Mouse (Mus musculus): ENCODE measurements at regions not wholly inside any gene's neighbourhood (a gene's known extent, or its start where the extent isn't known, plus 50 kb on each side); places are given as distances from the start of the nearest gene placed in this dataset.

GRCm38 (mm10) chr10:92339671-92340070 lies 382.5 kb downstream of the Nedd1 start:
- ATAC-seq (replicated peaks; ENCODE audit: poor library complexity), result no peak

GRCm38 (mm10) chr10:92336949-92337348 lies 385.3 kb downstream of the Nedd1 start:
- no peak for ATAC-seq (replicated peaks; ENCODE audit: poor library complexity)

- no peak for ATAC-seq (replicated peaks; ENCODE audit: poor library complexity)
These were observed 386.1 kb downstream of the Nedd1 start for GRCm38 (mm10) chr10:92336138-92336537.

- no peak for ATAC-seq (replicated peaks; ENCODE audit: poor library complexity)
These were observed 387.1 kb downstream of the Nedd1 start for GRCm38 (mm10) chr10:92335141-92335540.

GRCm38 (mm10) chr10:92333869-92334268 lies 388.4 kb downstream of the Nedd1 start:
- ATAC-seq (replicated peaks; ENCODE audit: poor library complexity), result no peak

GRCm38 (mm10) chr10:92333042-92333774 lies 389.0 kb downstream of the Nedd1 start:
- no peak for ATAC-seq (replicated peaks; ENCODE audit: poor library complexity)

GRCm38 (mm10) chr10:92330150-92330549 lies 392.1 kb downstream of the Nedd1 start:
- peak; percentile 46; the same call in 1 of the 2 replicates for ATAC-seq (replicated peaks; ENCODE audit: poor library complexity)

- ATAC-seq (replicated peaks; ENCODE audit: poor library complexity), result no peak
These were observed 392.6 kb downstream of the Nedd1 start for GRCm38 (mm10) chr10:92329661-92330060.

GRCm38 (mm10) chr10:92325284-92325989 lies 396.8 kb downstream of the Nedd1 start:
- ATAC-seq (replicated peaks; ENCODE audit: poor library complexity), result no peak

- no peak for ATAC-seq (replicated peaks; ENCODE audit: poor library complexity)
These were observed 407.6 kb downstream of the Nedd1 start for GRCm38 (mm10) chr10:92314606-92315005.

- no peak for ATAC-seq (replicated peaks; ENCODE audit: poor library complexity)
These were observed 409.9 kb downstream of the Nedd1 start for GRCm38 (mm10) chr10:92312278-92312677.

- ATAC-seq (replicated peaks; ENCODE audit: poor library complexity), result no peak
These were observed 413.6 kb downstream of the Nedd1 start for GRCm38 (mm10) chr10:92308643-92309042.

- peak; percentile 60; the same call in 1 of the 2 replicates for ATAC-seq (replicated peaks; ENCODE audit: poor library complexity)
These were observed 414.4 kb downstream of the Nedd1 start for GRCm38 (mm10) chr10:92307861-92308260.

GRCm38 (mm10) chr10:92298693-92299092 lies 423.5 kb downstream of the Nedd1 start:
- no peak for ATAC-seq (replicated peaks; ENCODE audit: poor library complexity)

GRCm38 (mm10) chr10:92296837-92297236 lies 425.4 kb downstream of the Nedd1 start:
- no peak for ATAC-seq (replicated peaks; ENCODE audit: poor library complexity)

- ATAC-seq (replicated peaks; ENCODE audit: poor library complexity), result no peak
These were observed 425.9 kb downstream of the Nedd1 start for GRCm38 (mm10) chr10:92296303-92296702.

GRCm38 (mm10) chr10:92293261-92293660 lies 429.0 kb downstream of the Nedd1 start:
- no peak for ATAC-seq (replicated peaks; ENCODE audit: poor library complexity)

GRCm38 (mm10) chr10:92289230-92289629 lies 433.0 kb downstream of the Nedd1 start:
- ATAC-seq (replicated peaks; ENCODE audit: poor library complexity), result no peak

GRCm38 (mm10) chr10:92284231-92284630 lies 438.0 kb downstream of the Nedd1 start:
- no peak for ATAC-seq (replicated peaks; ENCODE audit: poor library complexity)

- no peak for ATAC-seq (replicated peaks; ENCODE audit: poor library complexity)
These were observed 444.2 kb downstream of the Nedd1 start for GRCm38 (mm10) chr10:92277981-92278380.

- no peak for ATAC-seq (replicated peaks; ENCODE audit: poor library complexity)
These were observed 464.4 kb downstream of the Nedd1 start for GRCm38 (mm10) chr10:92257815-92258214.

- ATAC-seq (replicated peaks; ENCODE audit: poor library complexity), result no peak
These were observed 473.6 kb downstream of the Nedd1 start for GRCm38 (mm10) chr10:92248648-92249047.
